Mouse (Mus musculus): ENCODE measurements around the gene Gadd45g. TPM values are rescaled to one million over a fixed set of nuclear protein-coding genes. Genes with fewer than 3 reads are reported as not detected.

Gene Gadd45g
- polyA plus RNA-seq, 1 experiment from 2014 or later, result 132 TPM

GRCm38 (mm10) chr13:51868491-51869128 lies 22.1 kb downstream of the Gadd45g start:
- H3K27me3 ChIP-seq (replicated peaks; ENCODE audit: control insufficient read depth, insufficient read depth, low read length), result 0 out of 2 replicates have a peak, but pooled peaks cover 2% of the 10 kb centered on the region
- no peaks in the 10 kb centered on the region for H3K36me3 ChIP-seq (ENCODE audit: control insufficient read depth, insufficient read depth, low read length)
- 34% methylated on average over 12 of the region's 12 CpGs for WGBS
- no peak overlapping the region for H3K4me3 ChIP-seq (ENCODE audit: low read depth, low read length)
- peak; percentile 66 for DNase-seq (ENCODE audit: low spot score)
- peak; percentile 61 for ATAC-seq
- no peak overlapping the region for H3K9ac ChIP-seq (ENCODE audit: low read length)
- no peaks in the 10 kb centered on the region for H3K9me3 ChIP-seq (replicated peaks; ENCODE audit: control insufficient read depth, low read length)
- H3K27ac ChIP-seq (ENCODE audit: low read depth, low read length), result no peak overlapping the region
- no peaks in the 10 kb centered on the region; the same call in 1 of the 2 replicates for H3K4me1 ChIP-seq (ENCODE audit: control insufficient read depth, insufficient read depth, low read length)
- H3K4me2 ChIP-seq (ENCODE audit: low read length), result no peak overlapping the region

DNA sequence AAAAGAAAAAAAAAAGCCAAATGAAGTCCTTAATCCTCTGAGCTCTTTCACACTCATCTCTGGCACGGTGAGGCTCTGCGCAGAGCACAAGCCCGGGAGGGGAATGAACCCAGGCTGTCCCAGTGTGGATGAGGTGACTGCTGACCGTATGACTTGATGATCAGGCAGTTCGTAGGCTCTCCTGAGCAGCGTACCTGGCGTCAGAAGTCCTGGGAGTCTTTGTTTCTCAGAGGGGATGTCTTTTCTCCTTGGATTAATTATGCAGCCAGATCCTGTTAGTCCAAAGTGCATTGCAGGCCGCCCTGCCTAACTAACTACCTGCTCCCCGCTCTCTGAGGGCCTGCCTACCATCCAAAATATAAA lies 22.6 kb downstream of the Gadd45g start:
- Histone ChIP-seq H3K27me3 (replicated peaks; ENCODE audit: control insufficient read depth, insufficient read depth, low read length) (0 out of 2 replicates have a peak, but pooled peaks cover 2% of the 10 kb centered on the region), H3K4me2 (ENCODE audit: low read length) (no peak overlapping the region), H3K9me3 (replicated peaks; ENCODE audit: control insufficient read depth, low read length) (no peaks in the 10 kb centered on the region), H3K4me1 (ENCODE audit: control insufficient read depth, insufficient read depth, low read length) (no peaks in the 10 kb centered on the region; the same call in 1 of the 2 replicates), H3K4me3 (ENCODE audit: low read depth, low read length) (no peak overlapping the region), H3K27ac (ENCODE audit: low read depth, low read length) (no peak overlapping the region), H3K36me3 (ENCODE audit: control insufficient read depth, insufficient read depth, low read length) (no peaks in the 10 kb centered on the region), H3K9ac (ENCODE audit: low read length) (no peak overlapping the region)
- DNase-seq (ENCODE audit: low spot score) (no peak), ATAC-seq (peak; percentile 42; the same call in 1 of the 2 replicates)
- WGBS, result 55% methylated on average over 9 of the region's 9 CpGs

GRCm38 (mm10) chr13:51871148-51871547 lies 24.7 kb downstream of the Gadd45g start:
- Histone ChIP-seq H3K9me3 (replicated peaks; ENCODE audit: control insufficient read depth, low read length) (no peaks in the 10 kb centered on the region), H3K27me3 (replicated peaks; ENCODE audit: control insufficient read depth, insufficient read depth, low read length) (0 out of 2 replicates have a peak, but pooled peaks cover 2% of the 10 kb centered on the region), H3K4me1 (ENCODE audit: control insufficient read depth, insufficient read depth, low read length) (no peaks in the 10 kb centered on the region; the same call in 1 of the 2 replicates), H3K4me3 (ENCODE audit: low read depth, low read length) (no peak overlapping the region), H3K9ac (ENCODE audit: low read length) (no peak overlapping the region), H3K36me3 (ENCODE audit: control insufficient read depth, insufficient read depth, low read length) (no peaks in the 10 kb centered on the region), H3K4me2 (ENCODE audit: low read length) (no peak overlapping the region), H3K27ac (ENCODE audit: low read depth, low read length) (no peak overlapping the region)
- ATAC-seq (no peak), DNase-seq (ENCODE audit: low spot score) (no peak)
- WGBS, result 96% methylated on average over 4 of the region's 4 CpGs

- H3K27ac ChIP-seq (ENCODE audit: low read depth, low read length), result no peak overlapping the region
- H3K4me2 ChIP-seq (ENCODE audit: low read length), result no peak overlapping the region
- no peaks in the 10 kb centered on the region for H3K27me3 ChIP-seq (replicated peaks; ENCODE audit: control insufficient read depth, insufficient read depth, low read length)
- WGBS, result 87% methylated on average over 9 of the region's 9 CpGs
- H3K9ac ChIP-seq (ENCODE audit: low read length), result no peak overlapping the region
- no peak overlapping the region for H3K4me3 ChIP-seq (ENCODE audit: low read depth, low read length)
- H3K36me3 ChIP-seq (ENCODE audit: control insufficient read depth, insufficient read depth, low read length), result no peaks in the 10 kb centered on the region
- DNase-seq (ENCODE audit: low spot score) (no peak), ATAC-seq (no peak)
- H3K9me3 ChIP-seq (replicated peaks; ENCODE audit: control insufficient read depth, low read length), result no peaks in the 10 kb centered on the region
- H3K4me1 ChIP-seq (ENCODE audit: control insufficient read depth, insufficient read depth, low read length), result no peaks in the 10 kb centered on the region; the same call in 1 of the 2 replicates
These were observed 25.9 kb downstream of the Gadd45g start for GRCm38 (mm10) chr13:51872252-51872962.

GRCm38 (mm10) chr13:51872963-51873514 lies 26.6 kb downstream of the Gadd45g start:
- ATAC-seq, result no peak

DNA sequence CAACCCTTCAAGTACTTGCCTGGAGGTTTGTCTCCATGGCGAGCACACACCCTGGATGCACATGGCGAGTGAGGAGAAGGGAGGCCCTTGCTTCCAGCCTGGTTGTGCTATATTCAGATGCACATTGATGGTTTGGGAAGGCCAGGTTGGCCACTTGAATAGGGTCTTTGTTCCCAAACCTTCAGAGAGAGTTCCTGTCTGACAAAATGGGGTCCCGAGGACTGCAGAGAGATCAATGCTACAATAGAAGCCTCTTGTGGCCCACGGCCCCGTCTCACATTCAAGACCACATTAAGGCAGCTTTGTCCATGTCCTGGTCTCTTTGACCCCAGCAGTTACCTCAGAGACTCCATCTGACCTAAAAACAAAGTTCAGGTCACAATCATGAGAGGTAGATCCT lies 27.3 kb downstream of the Gadd45g start:
- Histone ChIP-seq H3K4me1 (ENCODE audit: control insufficient read depth, insufficient read depth, low read length) (no peaks in the 10 kb centered on the region; the same call in 1 of the 2 replicates), H3K36me3 (ENCODE audit: control insufficient read depth, insufficient read depth, low read length) (no peaks in the 10 kb centered on the region), H3K9me3 (replicated peaks; ENCODE audit: control insufficient read depth, low read length) (no peaks in the 10 kb centered on the region), H3K27ac (ENCODE audit: low read depth, low read length) (no peak overlapping the region), H3K4me3 (ENCODE audit: low read depth, low read length) (no peak overlapping the region), H3K4me2 (ENCODE audit: low read length) (no peak overlapping the region), H3K9ac (ENCODE audit: low read length) (no peak overlapping the region), H3K27me3 (replicated peaks; ENCODE audit: control insufficient read depth, insufficient read depth, low read length) (no peaks in the 10 kb centered on the region)
- WGBS, result 83% methylated on average over 5 of the region's 5 CpGs
- no peak for DNase-seq (ENCODE audit: low spot score)
- ATAC-seq, result no peak

More at GRCm38 (mm10) chr13:51872963-51873514, 26.6 kb downstream of the Gadd45g start:
- no peak for DNase-seq (ENCODE audit: low spot score)
- Histone ChIP-seq H3K27ac (ENCODE audit: low read depth, low read length) (no peak overlapping the region), H3K4me1 (ENCODE audit: control insufficient read depth, insufficient read depth, low read length) (no peaks in the 10 kb centered on the region; the same call in 1 of the 2 replicates), H3K4me2 (ENCODE audit: low read length) (no peak overlapping the region), H3K9me3 (replicated peaks; ENCODE audit: control insufficient read depth, low read length) (no peaks in the 10 kb centered on the region), H3K9ac (ENCODE audit: low read length) (no peak overlapping the region), H3K4me3 (ENCODE audit: low read depth, low read length) (no peak overlapping the region), H3K36me3 (ENCODE audit: control insufficient read depth, insufficient read depth, low read length) (no peaks in the 10 kb centered on the region), H3K27me3 (replicated peaks; ENCODE audit: control insufficient read depth, insufficient read depth, low read length) (no peaks in the 10 kb centered on the region)
- 93% methylated on average over 9 of the region's 9 CpGs for WGBS

DNA sequence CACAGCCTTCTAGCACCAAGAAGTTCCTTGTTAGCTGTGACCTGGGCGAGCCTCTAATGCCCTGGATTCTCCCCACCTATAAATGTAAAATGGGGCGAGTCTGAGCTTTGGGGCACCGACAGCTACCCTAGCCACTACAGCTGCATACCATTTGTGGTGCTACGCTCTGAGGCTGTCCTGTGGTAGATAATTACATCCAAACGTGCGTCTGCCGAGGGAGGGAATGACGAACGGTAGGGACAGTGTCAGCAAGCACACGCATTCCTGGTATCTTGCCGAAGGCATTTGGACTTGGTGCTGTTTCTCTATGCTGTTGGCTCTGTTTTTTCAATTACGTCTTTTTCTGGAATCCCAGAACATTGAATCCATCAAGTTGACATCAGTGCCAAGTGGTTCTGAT lies 29.7 kb downstream of the Gadd45g start:
- no peak for ATAC-seq
- WGBS, result 93% methylated on average over 12 of the region's 12 CpGs
- Histone ChIP-seq H3K4me3 (ENCODE audit: low read depth, low read length) (no peak overlapping the region), H3K9ac (ENCODE audit: low read length) (no peak overlapping the region), H3K36me3 (ENCODE audit: control insufficient read depth, insufficient read depth, low read length) (no peaks in the 10 kb centered on the region), H3K4me1 (ENCODE audit: control insufficient read depth, insufficient read depth, low read length) (no peaks in the 10 kb centered on the region), H3K27ac (ENCODE audit: low read depth, low read length) (no peak overlapping the region), H3K27me3 (replicated peaks; ENCODE audit: control insufficient read depth, insufficient read depth, low read length) (no peaks in the 10 kb centered on the region), H3K9me3 (replicated peaks; ENCODE audit: control insufficient read depth, low read length) (no peaks in the 10 kb centered on the region), H3K4me2 (ENCODE audit: low read length) (no peak overlapping the region)
- DNase-seq (ENCODE audit: low spot score), result no peak

DNA sequence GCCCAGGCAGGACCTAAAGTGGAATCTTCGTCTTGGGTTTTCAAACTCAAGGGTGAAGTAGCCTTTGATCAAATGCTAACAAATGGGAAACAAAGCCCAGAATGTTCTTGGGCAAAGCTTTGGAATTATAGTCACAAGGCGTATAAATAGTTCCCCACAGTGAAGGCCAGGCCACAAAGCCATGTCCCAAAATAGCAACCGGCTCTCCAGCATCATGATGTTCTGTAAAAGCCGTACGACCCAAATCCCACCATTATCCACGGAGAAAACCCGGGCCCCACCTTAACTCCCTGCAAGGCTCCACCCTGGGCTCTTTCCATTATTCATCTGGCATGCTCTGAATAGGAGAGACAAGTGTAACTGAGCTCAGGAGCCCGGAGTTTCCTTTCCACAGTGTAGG lies 32.3 kb downstream of the Gadd45g start:
- 24% methylated on average over 8 of the region's 8 CpGs for WGBS
- no peaks in the 10 kb centered on the region for H3K9me3 ChIP-seq (replicated peaks; ENCODE audit: control insufficient read depth, low read length)
- no peak overlapping the region for H3K4me3 ChIP-seq (ENCODE audit: low read depth, low read length)
- ATAC-seq (no peak), DNase-seq (ENCODE audit: low spot score) (no peak)
- H3K4me2 ChIP-seq (ENCODE audit: low read length), result no peak overlapping the region
- no peak overlapping the region for H3K27ac ChIP-seq (ENCODE audit: low read depth, low read length)
- H3K9ac ChIP-seq (ENCODE audit: low read length), result no peak overlapping the region
- H3K27me3 ChIP-seq (replicated peaks; ENCODE audit: control insufficient read depth, insufficient read depth, low read length), result no peaks in the 10 kb centered on the region
- peaks cover 2% of the 10 kb centered on the region; the same call in 1 of the 2 replicates for H3K4me1 ChIP-seq (ENCODE audit: control insufficient read depth, insufficient read depth, low read length)
- no peaks in the 10 kb centered on the region for H3K36me3 ChIP-seq (ENCODE audit: control insufficient read depth, insufficient read depth, low read length)

- no peaks in the 10 kb centered on the region for H3K27me3 ChIP-seq (replicated peaks; ENCODE audit: control insufficient read depth, insufficient read depth, low read length)
- no peak overlapping the region for H3K27ac ChIP-seq (ENCODE audit: low read depth, low read length)
- no peaks in the 10 kb centered on the region for H3K9me3 ChIP-seq (replicated peaks; ENCODE audit: control insufficient read depth, low read length)
- 87% methylated on average over 3 of the region's 3 CpGs for WGBS
- H3K4me2 ChIP-seq (ENCODE audit: low read length), result no peak overlapping the region
- no peaks in the 10 kb centered on the region for H3K36me3 ChIP-seq (ENCODE audit: control insufficient read depth, insufficient read depth, low read length)
- H3K9ac ChIP-seq (ENCODE audit: low read length), result no peak overlapping the region
- peaks cover 6% of the 10 kb centered on the region for H3K4me1 ChIP-seq (ENCODE audit: control insufficient read depth, insufficient read depth, low read length)
- no peak overlapping the region for H3K4me3 ChIP-seq (ENCODE audit: low read depth, low read length)
- no peak for DNase-seq (ENCODE audit: low spot score)
- no peak for ATAC-seq
These were observed 33.1 kb downstream of the Gadd45g start for GRCm38 (mm10) chr13:51879571-51879970.
